Mouse (Mus musculus) kidney, embryonic 15.5 days (tissue): Measurements from ENCODE around the gene Gatad2b. TPM values are rescaled to one million over a fixed set of nuclear protein-coding genes. Genes with fewer than 3 reads are reported as not detected.

Experiments used
- ATAC-seq: fragments of 200-750 bp; cut with Nextera tagmentation; replicated peaks from 2 replicates; pipeline ENCODE4 v1.8.0; 2017; ENCODE audit warnings: moderate TSS enrichment; ENCODE audit not compliant: low FRiP score
- H3K27ac ChIP-seq: fragments of 300-500 bp; sonication (generic); 2 replicates; pipeline ENCODE4 v1.5.1; 2015; ENCODE audit warnings: mild to moderate bottlenecking, inconsistent platforms
- H3K27me3 ChIP-seq: fragments of 300-500 bp; sonication (generic); 2 replicates; pipeline ENCODE4 v1.6.1; 2015; ENCODE audit warnings: inconsistent platforms
- H3K36me3 ChIP-seq: fragments of 300-500 bp; sonication (generic); 2 replicates; pipeline ENCODE4 v1.6.1; 2015; ENCODE audit warnings: inconsistent platforms
- H3K4me1 ChIP-seq: fragments of 300-500 bp; sonication (generic); 2 replicates; pipeline ENCODE4 v1.6.1; 2015; ENCODE audit warnings: inconsistent platforms
- H3K4me2 ChIP-seq: fragments of 300-500 bp; sonication (generic); 2 replicates; pipeline ENCODE4 v1.6.1; 2015; ENCODE audit warnings: moderate library complexity, mild to moderate bottlenecking, inconsistent platforms
- H3K4me3 ChIP-seq: fragments of 300-500 bp; sonication (generic); replicated peaks from 2 replicates; pipeline ENCODE4 v1.5.1; 2015; ENCODE audit warnings: mild to moderate bottlenecking, inconsistent platforms
- H3K9ac ChIP-seq: fragments of 300-500 bp; sonication (generic); 2 replicates; pipeline ENCODE4 v1.6.1; 2015; ENCODE audit warnings: mild to moderate bottlenecking, inconsistent platforms
- H3K9me3 ChIP-seq: fragments of 300-500 bp; sonication (generic); replicated peaks from 2 replicates; pipeline ENCODE4 v1.6.1; 2016; ENCODE audit warnings: inconsistent platforms
- WGBS: fragments of 180-500 bp; shearing (Covaris S2); methylation state at CpG from one replicate; pipeline ENCODE4 v1.1.7; 2015; ENCODE audit warnings: mixed read lengths; 5-methylcytosine and 5-hydroxymethylcytosine counted together
- polyA plus RNA-seq: library from polyadenylated mRNA; unstranded; fragments of >200 nt; fragmentation: Nextera tagmentation; extraction: Ambion mirVana; gene quantifications from 2 replicates; pipeline ENCODE4 v1.2.1, GENCODE M21; 2015

The Gatad2b gene
- polyA plus RNA-seq, 1 experiment from 2014 or later, result 16.2 TPM

DNA sequence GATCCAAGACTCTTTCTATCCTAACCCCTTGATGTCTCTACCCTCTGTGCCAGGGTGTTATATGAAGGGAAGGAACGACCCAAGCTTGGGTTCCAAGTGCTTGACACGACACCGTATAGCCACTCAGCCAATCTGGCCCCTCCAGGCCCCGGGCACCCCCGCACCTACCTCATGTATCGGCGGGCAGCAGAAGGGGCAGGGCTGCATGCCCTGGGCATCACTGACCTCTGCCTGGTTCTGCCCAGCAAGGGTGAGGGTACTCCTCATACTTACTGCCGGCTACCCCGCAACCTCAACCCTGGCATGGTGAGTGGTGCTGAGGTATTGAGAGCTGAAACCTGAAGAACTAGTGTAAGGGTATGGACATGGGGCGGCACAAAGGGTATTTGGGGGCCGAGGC is 24.8 kb upstream of the Gatad2b start:
- no peak overlapping the region for H3K4me3 ChIP-seq
- no peak overlapping the region for H3K9ac ChIP-seq
- peaks cover 12% of the 10 kb centered on the region for H3K4me1 ChIP-seq
- no peaks in the 10 kb centered on the region for H3K9me3 ChIP-seq
- no peak overlapping the region for H3K4me2 ChIP-seq
- ATAC-seq, result no peak
- H3K27ac ChIP-seq, result no peak overlapping the region
- 92% methylated on average over 11 of the region's 11 CpGs for WGBS
- peaks cover 55% of the 10 kb centered on the region for H3K36me3 ChIP-seq
- no peaks in the 10 kb centered on the region for H3K27me3 ChIP-seq

DNA sequence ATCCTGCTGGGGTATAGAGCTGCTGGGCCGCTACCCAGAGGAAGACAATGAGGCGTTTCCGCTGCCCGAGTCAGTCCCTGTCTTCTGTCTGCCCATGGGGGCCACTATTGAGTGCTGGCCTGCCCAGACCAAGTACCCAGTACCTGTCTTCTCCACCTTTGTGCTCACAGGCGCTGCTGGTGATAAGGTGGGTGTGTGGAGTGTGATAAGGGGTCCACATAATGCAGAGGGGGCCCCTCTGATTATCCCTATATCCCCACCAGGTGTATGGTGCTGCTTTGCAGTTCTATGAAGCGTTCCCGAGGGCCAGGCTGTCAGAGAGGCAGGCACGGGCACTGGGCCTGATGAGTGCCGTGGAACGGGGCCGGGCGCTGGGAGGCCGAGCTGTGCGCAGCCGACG is 24.0 kb upstream of the Gatad2b start:
- no peak overlapping the region for H3K4me2 ChIP-seq
- H3K9me3 ChIP-seq, result no peaks in the 10 kb centered on the region
- H3K4me3 ChIP-seq, result no peak overlapping the region
- H3K27ac ChIP-seq, result no peak overlapping the region
- no peaks in the 10 kb centered on the region for H3K27me3 ChIP-seq
- H3K9ac ChIP-seq, result no peak overlapping the region
- peaks cover 55% of the 10 kb centered on the region for H3K36me3 ChIP-seq
- H3K4me1 ChIP-seq, result peaks cover 12% of the 10 kb centered on the region
- no peak for ATAC-seq
- WGBS, result 93% methylated on average over 16 of the region's 16 CpGs

DNA sequence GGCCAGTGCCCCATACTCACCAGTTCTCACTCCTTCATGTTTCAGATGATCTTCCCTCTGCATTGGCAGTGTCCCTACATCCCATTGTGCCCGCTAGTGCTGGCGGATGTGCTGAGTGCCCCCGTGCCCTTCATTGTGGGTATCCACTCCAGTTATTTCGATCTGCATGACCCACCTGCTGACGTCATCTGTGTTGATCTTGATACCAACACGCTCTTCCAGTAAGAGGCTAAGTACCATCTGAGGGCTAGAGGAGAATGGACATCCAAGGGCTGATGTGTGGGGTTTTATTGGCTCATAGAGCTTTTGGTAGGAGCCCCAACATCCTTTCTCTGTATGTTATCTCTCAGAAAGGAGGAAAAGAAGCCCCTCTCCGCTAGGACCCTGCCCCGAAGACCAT is 22.2 kb upstream of the Gatad2b start:
- Histone ChIP-seq H3K27me3 (no peaks in the 10 kb centered on the region), H3K27ac (no peak overlapping the region), H3K4me1 (peaks cover 9% of the 10 kb centered on the region), H3K4me2 (no peak overlapping the region), H3K36me3 (peaks cover 65% of the 10 kb centered on the region), H3K9me3 (no peaks in the 10 kb centered on the region), H3K9ac (no peak overlapping the region), H3K4me3 (no peak overlapping the region)
- no peak for ATAC-seq
- WGBS, result 94% methylated on average over 8 of the region's 8 CpGs

DNA sequence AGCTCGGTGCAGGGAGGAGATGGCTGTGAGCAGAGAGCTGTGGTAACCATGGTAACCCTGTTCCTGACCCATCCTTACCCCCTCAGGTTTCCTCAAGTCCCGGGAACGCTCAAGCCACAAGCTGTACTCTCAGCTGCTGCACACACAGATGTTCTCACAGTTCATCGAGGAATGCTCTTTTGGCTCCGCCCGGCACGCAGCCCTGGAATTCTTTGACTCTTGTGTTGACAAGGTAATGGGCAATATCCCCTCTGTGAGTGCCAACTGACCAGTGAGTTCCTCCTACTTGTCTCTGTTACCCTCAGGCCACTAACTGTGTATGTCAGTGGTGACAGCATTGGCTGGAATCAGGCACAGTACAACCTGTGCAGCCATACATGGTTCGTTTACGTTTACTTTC is 20.8 kb upstream of the Gatad2b start:
- Histone ChIP-seq H3K4me2 (no peak overlapping the region), H3K9me3 (no peaks in the 10 kb centered on the region), H3K4me1 (no peaks in the 10 kb centered on the region), H3K27ac (no peak overlapping the region), H3K9ac (no peak overlapping the region), H3K4me3 (no peak overlapping the region), H3K27me3 (no peaks in the 10 kb centered on the region), H3K36me3 (peaks cover 76% of the 10 kb centered on the region)
- no peak for ATAC-seq
- WGBS, result 76% methylated on average over 9 of the region's 9 CpGs

DNA sequence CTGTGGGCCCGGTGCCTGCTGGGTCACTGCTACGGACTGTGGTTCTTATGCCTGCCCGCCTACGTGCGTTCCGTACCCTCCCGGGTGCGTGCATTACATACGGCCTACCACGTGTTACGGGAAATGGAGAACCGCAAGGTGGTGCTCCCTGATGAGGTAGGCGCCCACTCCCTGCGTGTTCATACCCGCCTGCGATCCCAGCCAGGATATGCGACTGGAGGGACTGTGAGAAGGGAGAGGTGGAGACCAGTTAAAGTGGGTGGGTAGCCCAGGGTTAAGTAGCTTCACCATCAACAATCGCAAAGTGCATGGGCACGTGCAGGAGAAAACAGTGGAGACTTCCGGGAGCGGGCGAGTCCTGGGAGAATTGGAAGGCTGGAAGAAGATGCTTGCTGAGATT is 19.1 kb upstream of the Gatad2b start:
- Histone ChIP-seq H3K9ac (no peak overlapping the region), H3K27ac (no peak overlapping the region), H3K4me3 (no peak overlapping the region), H3K36me3 (peaks cover 88% of the 10 kb centered on the region), H3K4me1 (no peaks in the 10 kb centered on the region), H3K9me3 (no peaks in the 10 kb centered on the region), H3K27me3 (no peaks in the 10 kb centered on the region), H3K4me2 (no peak overlapping the region)
- no peak for ATAC-seq
- WGBS, result 94% methylated on average over 22 of the region's 22 CpGs

DNA sequence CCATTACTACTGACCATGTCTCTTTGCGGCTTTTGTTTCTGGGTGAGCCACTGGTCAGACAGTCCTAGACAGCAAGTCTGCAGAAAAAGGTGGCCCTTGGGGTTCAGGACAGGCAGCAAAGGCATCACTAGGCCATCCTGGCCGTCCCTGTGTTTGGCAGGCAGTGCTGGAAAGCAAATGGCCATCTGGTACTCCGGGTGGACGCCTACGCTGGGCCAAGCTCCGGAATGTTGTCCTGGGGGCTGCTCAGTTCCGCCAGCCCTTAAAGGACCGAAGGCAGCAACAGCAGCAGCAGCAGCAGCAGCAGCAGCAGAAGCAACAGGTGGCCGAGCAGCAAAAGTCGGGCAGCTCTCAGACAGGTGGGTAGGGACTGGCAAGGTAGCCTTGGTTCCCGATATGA is 17.7 kb upstream of the Gatad2b start:
- WGBS, result 90% methylated on average over 11 of the region's 11 CpGs
- H3K9me3 ChIP-seq, result no peaks in the 10 kb centered on the region
- ATAC-seq, result no peak
- no peaks in the 10 kb centered on the region for H3K27me3 ChIP-seq
- H3K4me1 ChIP-seq, result no peaks in the 10 kb centered on the region
- H3K4me2 ChIP-seq, result no peak overlapping the region
- H3K36me3 ChIP-seq, result peaks cover 93% of the 10 kb centered on the region
- no peak overlapping the region for H3K9ac ChIP-seq
- no peak overlapping the region for H3K27ac ChIP-seq
- H3K4me3 ChIP-seq, result no peak overlapping the region

DNA sequence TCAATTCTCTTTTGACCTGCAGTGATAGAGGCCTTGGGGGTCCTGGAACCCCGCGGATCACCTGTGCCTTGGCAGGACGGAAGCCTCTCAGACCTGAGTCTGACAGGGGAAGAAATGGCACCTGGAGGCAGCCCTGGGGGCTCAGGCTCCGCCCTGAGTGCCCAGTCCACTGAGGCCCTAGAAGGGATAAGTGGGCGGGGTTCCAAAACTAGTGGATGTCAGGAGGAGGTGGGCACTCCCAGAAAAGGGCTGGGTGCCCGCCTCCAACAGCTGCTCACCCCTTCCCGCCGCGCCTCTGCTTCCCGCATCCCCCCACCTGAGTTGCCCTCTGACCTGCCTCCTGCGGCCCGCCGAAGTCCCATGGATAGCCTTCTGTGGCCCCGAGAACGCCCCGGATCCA is 16.1 kb upstream of the Gatad2b start:
- no peak for ATAC-seq
- 54% methylated on average over 16 of the region's 16 CpGs for WGBS

DNA sequence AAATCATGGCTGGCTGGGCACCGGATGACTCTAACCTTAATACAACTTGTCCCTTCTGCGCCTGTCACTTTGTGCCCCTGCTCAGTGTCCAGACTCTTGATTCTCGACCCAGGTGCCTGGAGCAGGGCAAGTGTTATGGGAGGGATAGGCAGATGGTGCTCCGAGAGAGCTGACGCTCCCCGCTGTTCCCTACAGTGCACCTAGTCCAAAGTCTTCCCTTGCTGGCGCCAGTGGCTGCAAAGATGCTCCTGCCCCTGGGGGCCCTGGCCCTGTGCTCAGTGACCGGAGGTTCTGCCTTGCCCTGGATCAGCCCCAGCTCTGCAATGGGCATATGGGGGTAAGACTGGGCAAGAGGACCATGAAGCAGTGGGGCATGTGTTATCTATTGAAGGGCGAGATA is 15.2 kb upstream of the Gatad2b start:
- ATAC-seq, result no peak
- no peaks in the 10 kb centered on the region for H3K27me3 ChIP-seq

More for the DNA sequence above, 16.1 kb upstream of the Gatad2b start:
- H3K36me3 ChIP-seq, result peaks cover 89% of the 10 kb centered on the region
- no peak overlapping the region for H3K4me2 ChIP-seq
- no peak overlapping the region for H3K27ac ChIP-seq
- no peaks in the 10 kb centered on the region for H3K4me1 ChIP-seq
- H3K27me3 ChIP-seq, result no peaks in the 10 kb centered on the region
- H3K9me3 ChIP-seq, result no peaks in the 10 kb centered on the region
- no peak overlapping the region for H3K4me3 ChIP-seq
- no peak overlapping the region for H3K9ac ChIP-seq

DNA sequence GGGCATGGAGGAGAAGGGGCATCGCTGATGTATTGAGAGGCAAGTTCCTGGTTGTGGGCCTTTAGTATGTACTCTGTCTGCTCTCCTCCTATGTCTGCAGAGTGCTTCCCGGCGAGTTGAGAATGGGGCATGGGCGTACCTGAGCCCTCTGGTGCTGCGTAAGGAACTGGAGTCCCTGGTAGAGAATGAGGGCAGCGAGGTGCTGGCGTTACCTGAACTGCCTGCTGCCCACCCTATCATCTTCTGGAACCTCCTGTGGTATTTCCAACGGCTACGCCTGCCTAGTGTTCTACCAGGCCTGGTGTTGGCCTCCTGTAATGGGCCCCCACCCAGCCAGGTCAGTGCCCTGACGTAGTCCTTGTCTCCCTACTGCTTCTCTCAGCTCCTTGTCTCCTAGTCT is 14.8 kb upstream of the Gatad2b start:
- WGBS, result 90% methylated on average over 10 of the region's 10 CpGs
- H3K9ac ChIP-seq, result no peak overlapping the region
- no peak for ATAC-seq
- no peak overlapping the region for H3K27ac ChIP-seq
- no peaks in the 10 kb centered on the region for H3K4me1 ChIP-seq
- peaks cover 75% of the 10 kb centered on the region for H3K36me3 ChIP-seq
- H3K4me3 ChIP-seq, result no peak overlapping the region
- H3K4me2 ChIP-seq, result no peak overlapping the region
- H3K9me3 ChIP-seq, result no peaks in the 10 kb centered on the region
- H3K27me3 ChIP-seq, result no peaks in the 10 kb centered on the region

More for the DNA sequence above, 15.2 kb upstream of the Gatad2b start:
- Histone ChIP-seq H3K36me3 (peaks cover 79% of the 10 kb centered on the region), H3K4me2 (no peak overlapping the region), H3K9ac (no peak overlapping the region), H3K27ac (no peak overlapping the region), H3K4me3 (no peak overlapping the region), H3K4me1 (no peaks in the 10 kb centered on the region), H3K9me3 (no peaks in the 10 kb centered on the region)
- WGBS, result 88% methylated on average over 9 of the region's 9 CpGs

DNA sequence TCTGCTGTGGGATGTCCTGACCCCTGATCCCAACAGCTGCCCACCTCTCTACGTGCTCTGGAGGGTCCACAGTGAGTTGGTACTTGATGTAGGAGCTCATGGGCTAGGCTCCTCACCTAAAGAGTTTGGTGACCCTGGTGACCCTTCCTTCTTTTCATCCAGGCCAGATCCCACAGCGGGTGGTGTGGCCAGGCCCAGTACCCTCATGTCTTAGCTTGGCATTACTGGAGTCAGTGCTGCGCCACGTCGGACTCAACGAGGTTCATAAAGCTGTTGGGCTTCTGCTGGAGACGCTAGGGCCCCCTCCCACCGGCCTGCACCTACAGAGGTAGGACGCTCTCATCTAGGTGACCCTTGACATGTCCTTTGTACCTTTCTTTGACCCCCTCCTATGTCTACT is 13.8 kb upstream of the Gatad2b start:
- Histone ChIP-seq H3K4me2 (no peak overlapping the region), H3K9ac (no peak overlapping the region), H3K27ac (no peak overlapping the region), H3K9me3 (no peaks in the 10 kb centered on the region), H3K4me1 (no peaks in the 10 kb centered on the region), H3K27me3 (no peaks in the 10 kb centered on the region), H3K36me3 (peaks cover 65% of the 10 kb centered on the region), H3K4me3 (no peak overlapping the region)
- ATAC-seq, result no peak
- WGBS, result 92% methylated on average over 9 of the region's 9 CpGs

DNA sequence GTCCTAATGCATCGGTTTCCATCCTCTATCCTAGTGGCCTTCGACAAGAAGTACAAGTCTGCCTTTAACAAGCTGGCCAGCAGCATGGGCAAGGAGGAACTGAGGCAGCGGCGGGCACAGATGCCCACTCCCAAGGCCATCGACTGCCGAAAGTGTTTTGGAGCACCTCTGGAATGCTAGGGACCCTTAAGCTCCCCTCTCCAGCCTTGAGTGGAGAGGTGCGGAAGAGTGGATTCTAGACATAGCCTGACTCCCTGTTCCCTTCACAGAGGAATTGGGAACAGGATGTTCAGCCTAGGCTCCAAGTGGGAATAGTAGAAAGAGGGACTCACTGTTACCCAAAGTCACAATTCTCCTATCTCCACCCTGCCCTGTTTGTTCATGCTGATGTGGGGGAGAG is 13.2 kb upstream of the Gatad2b start:
- Histone ChIP-seq H3K27ac (no peak overlapping the region), H3K4me2 (no peak overlapping the region), H3K4me1 (no peaks in the 10 kb centered on the region), H3K27me3 (no peaks in the 10 kb centered on the region), H3K9ac (no peak overlapping the region), H3K4me3 (no peak overlapping the region), H3K36me3 (peaks cover 61% of the 10 kb centered on the region), H3K9me3 (no peaks in the 10 kb centered on the region)
- ATAC-seq, result no peak
- WGBS, result 97% methylated on average over 7 of the region's 7 CpGs

DNA sequence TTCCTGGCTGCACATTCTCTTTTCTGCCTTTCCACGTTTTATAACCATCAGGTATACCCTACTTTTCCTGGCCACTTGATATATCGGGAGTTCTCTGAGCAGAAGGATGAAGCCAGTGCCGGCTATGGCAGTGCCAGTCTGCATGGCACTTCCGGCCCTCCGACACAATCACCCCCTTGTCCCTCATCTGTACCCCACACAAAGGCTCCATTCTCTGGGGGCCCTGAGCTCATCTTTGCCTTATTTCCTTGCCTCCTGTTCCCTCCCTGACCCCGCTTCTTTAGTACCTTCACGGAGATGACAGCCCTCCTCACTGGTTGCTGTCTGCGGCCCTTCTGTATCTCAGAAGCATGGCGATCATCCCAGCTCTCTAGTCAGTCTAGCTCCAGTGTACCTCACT is 12.3 kb upstream of the Gatad2b start:
- Histone ChIP-seq H3K4me3 (no peak overlapping the region), H3K36me3 (peaks cover 53% of the 10 kb centered on the region), H3K27ac (no peak overlapping the region), H3K4me1 (no peaks in the 10 kb centered on the region), H3K4me2 (no peak overlapping the region), H3K9me3 (no peaks in the 10 kb centered on the region), H3K27me3 (no peaks in the 10 kb centered on the region), H3K9ac (no peak overlapping the region)
- WGBS, result 85% methylated on average over 9 of the region's 9 CpGs
- ATAC-seq, result no peak

DNA sequence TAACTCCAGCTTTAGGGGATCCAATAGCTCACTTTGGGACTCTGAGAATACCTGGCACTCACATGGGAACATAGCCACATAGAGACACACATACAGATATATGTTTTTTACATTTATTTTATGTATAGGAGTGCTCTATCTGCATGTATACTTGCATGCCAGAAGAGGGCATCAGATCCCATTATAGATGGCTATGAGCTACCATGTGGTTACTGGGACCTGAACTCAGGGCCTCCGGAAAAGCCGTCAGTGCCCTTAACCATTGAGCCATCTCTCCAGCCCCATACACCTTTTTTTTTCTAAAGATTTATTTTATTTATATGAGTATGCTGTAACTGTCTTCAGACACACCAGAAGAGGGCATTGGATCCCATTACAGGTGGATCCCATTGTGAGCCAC is 8.8 kb upstream of the Gatad2b start:
- H3K27me3 ChIP-seq, result no peaks in the 10 kb centered on the region
- no peaks in the 10 kb centered on the region for H3K4me1 ChIP-seq
- WGBS, result 90% methylated on average over 2 of the region's 2 CpGs
- H3K36me3 ChIP-seq, result peaks cover 22% of the 10 kb centered on the region
- no peaks in the 10 kb centered on the region for H3K9me3 ChIP-seq
- H3K4me2 ChIP-seq, result no peak overlapping the region
- H3K9ac ChIP-seq, result no peak overlapping the region
- no peak overlapping the region for H3K27ac ChIP-seq
- no peak overlapping the region for H3K4me3 ChIP-seq
- no peak for ATAC-seq
